Mouse (Mus musculus) spleen, adult 2 months (tissue): ENCODE measurements around the gene Cacnb2. TPM values are rescaled to one million over a fixed set of nuclear protein-coding genes. Genes with fewer than 3 reads are reported as not detected.

ENCODE experiments used
- DNase-seq, 2 experiments: peaks; one replicate each; pipeline versions ENCODE4 v3.0.0 to v3.0.0-alpha.2; 2012 to 2021; ENCODE audit warnings: low spot score in 2 of 2, low read depth in 1 of 2
- H3K27ac ChIP-seq: fragments of 200-500 bp; 2 replicates; pipeline ENCODE4 v1.5.1; 2012; ENCODE audit warnings: low read length, inconsistent platforms; ENCODE audit not compliant: insufficient read depth
- H3K27me3 ChIP-seq: fragments of 200-500 bp; 2 replicates; pipeline ENCODE4 v1.6.1; 2012; ENCODE audit warnings: mild to moderate bottlenecking, moderate library complexity, low read length, inconsistent platforms; ENCODE audit not compliant: control insufficient read depth, insufficient read depth
- H3K36me3 ChIP-seq: fragments of 200-500 bp; 2 replicates; pipeline ENCODE4 v1.6.1; 2012; ENCODE audit warnings: mild to moderate bottlenecking, low read length, inconsistent platforms; ENCODE audit not compliant: control insufficient read depth, insufficient read depth
- H3K4me1 ChIP-seq: fragments of 200-500 bp; 2 replicates; pipeline ENCODE4 v1.6.1; 2011; ENCODE audit warnings: inconsistent platforms; ENCODE audit not compliant: control insufficient read depth, insufficient read depth, insufficient read length
- H3K4me3 ChIP-seq: fragments of 200-500 bp; 2 replicates; pipeline ENCODE4 v1.5.1; 2011; ENCODE audit warnings: mild to moderate bottlenecking, inconsistent platforms; ENCODE audit not compliant: insufficient read depth, insufficient read length; ENCODE audit errors: extremely low read depth
- CTCF ChIP-seq: fragments of 200-500 bp; IDR thresholded peaks from 2 replicates; pipeline ENCODE4 v1.5.1; 2011; ENCODE audit warnings: mild to moderate bottlenecking, inconsistent platforms; ENCODE audit not compliant: insufficient read depth, insufficient read length, insufficient replicate concordance; ENCODE audit errors: extremely low read depth
- POLR2A ChIP-seq: fragments of 200-500 bp; IDR thresholded peaks from 2 replicates; pipeline ENCODE4 v1.6.1; 2011; ENCODE audit warnings: low read depth, low read length, inconsistent platforms
- WGBS: fragments of 180-500 bp; shearing (Covaris S2); methylation state at CpG from one replicate; pipeline ENCODE4 v1.1.7; 2018; 5-methylcytosine and 5-hydroxymethylcytosine counted together
- polyA plus RNA-seq: library from polyadenylated mRNA; depleted of rRNA; stranded (reverse); fragments of >200 nt; gene quantifications from 2 replicates; pipeline ENCODE4 v1.2.3, GENCODE M21; 2012

The Cacnb2 gene
- polyA plus RNA-seq, 1 experiment, result 0.37 TPM

GRCm38 (mm10) chr2:14875121-14875520, 272.2 kb downstream of the Cacnb2 start:
- no peak for DNase-seq
- H3K27ac ChIP-seq, result no peak overlapping the region
- WGBS, result 82% methylated on average over 2 of the region's 2 CpGs
- no peaks in the 10 kb centered on the region for H3K36me3 ChIP-seq
- H3K4me1 ChIP-seq, result no peaks in the 10 kb centered on the region
- TF ChIP-seq POLR2A (no peak), CTCF (no peak)
- H3K4me3 ChIP-seq, result no peak overlapping the region
- no peaks in the 10 kb centered on the region for H3K27me3 ChIP-seq

- no peak for DNase-seq
- Histone ChIP-seq H3K4me3 (no peak overlapping the region), H3K36me3 (no peaks in the 10 kb centered on the region), H3K27me3 (no peaks in the 10 kb centered on the region), H3K27ac (no peak overlapping the region), H3K4me1 (no peaks in the 10 kb centered on the region)
- TF ChIP-seq POLR2A (no peak), CTCF (no peak)
- 83% methylated on average over 6 of the region's 6 CpGs for WGBS
These were observed 272.7 kb downstream of the Cacnb2 start for GRCm38 (mm10) chr2:14875616-14876015.

- H3K36me3 ChIP-seq, result no peaks in the 10 kb centered on the region
- TF ChIP-seq CTCF (no peak), POLR2A (no peak)
- H3K27ac ChIP-seq, result no peak overlapping the region
- DNase-seq, result no peak
- no peaks in the 10 kb centered on the region for H3K4me1 ChIP-seq
- H3K4me3 ChIP-seq, result no peak overlapping the region
- H3K27me3 ChIP-seq, result no peaks in the 10 kb centered on the region
These were observed 276.1 kb downstream of the Cacnb2 start for GRCm38 (mm10) chr2:14878953-14879352.

GRCm38 (mm10) chr2:14883460-14883859, 280.6 kb downstream of the Cacnb2 start:
- no peak overlapping the region for H3K27ac ChIP-seq
- no peak for TF ChIP-seq POLR2A
- H3K27me3 ChIP-seq, result no peaks in the 10 kb centered on the region
- WGBS, result 84% methylated on average over 3 of the region's 3 CpGs
- no peak overlapping the region for H3K4me3 ChIP-seq
- H3K4me1 ChIP-seq, result no peaks in the 10 kb centered on the region
- no peaks in the 10 kb centered on the region for H3K36me3 ChIP-seq
- no peak for DNase-seq

GRCm38 (mm10) chr2:14888406-14889195, 285.7 kb downstream of the Cacnb2 start:
- Histone ChIP-seq H3K36me3 (no peaks in the 10 kb centered on the region), H3K4me1 (no peaks in the 10 kb centered on the region), H3K27ac (no peak overlapping the region), H3K27me3 (no peaks in the 10 kb centered on the region), H3K4me3 (no peak overlapping the region)
- TF ChIP-seq CTCF (no peak), POLR2A (no peak)
- DNase-seq, result no peak
- 37% methylated on average over 4 of the region's 4 CpGs for WGBS

GRCm38 (mm10) chr2:14903837-14904236, 300.9 kb downstream of the Cacnb2 start:
- no peaks in the 10 kb centered on the region for H3K36me3 ChIP-seq
- H3K27me3 ChIP-seq, result no peaks in the 10 kb centered on the region
- H3K4me1 ChIP-seq, result no peaks in the 10 kb centered on the region
- H3K27ac ChIP-seq, result no peak overlapping the region
- no peak for DNase-seq
- TF ChIP-seq POLR2A (no peak), CTCF (no peak)
- 88% methylated on average over 3 of the region's 3 CpGs for WGBS
- H3K4me3 ChIP-seq, result no peak overlapping the region

GRCm38 (mm10) chr2:14904865-14905264, 302.0 kb downstream of the Cacnb2 start:
- Histone ChIP-seq H3K4me1 (no peaks in the 10 kb centered on the region), H3K36me3 (no peaks in the 10 kb centered on the region), H3K4me3 (no peak overlapping the region), H3K27ac (no peak overlapping the region), H3K27me3 (no peaks in the 10 kb centered on the region)
- WGBS, result 79% methylated on average over 2 of the region's 2 CpGs
- TF ChIP-seq POLR2A (no peak), CTCF (no peak)
- DNase-seq, result no peak
